20 mouse cellular contexts compared by ENCODE assay signal in genomic region chr12:36140401-36140800, GRCm38 (mm10). TPM values are rescaled to one million over a fixed set of nuclear protein-coding genes. Genes with fewer than 3 reads are reported as not detected.
DNase-seq lines count a peak whose midpoint lies in the region; ATAC-seq and TF ChIP-seq lines count a peak whose summit lies in the region.
"Had no signal": no experiment of that assay in that cellular context is flagged by ENCODE, and none has a peak within 500 bp of the region (broad histone marks: within the 10 kb centered on the region; RNA-seq: fewer than 3 reads in every experiment).

No protein-coding gene starts in this region.

- H3K9me3 ChIP-seq in stomach, postnatal 0 days (ENCODE audit: control insufficient read depth, low read length) = no peaks in the 10 kb centered on the region
- H3K9me3 ChIP-seq: embryonic facial prominence, embryonic 13.5 days; heart, embryonic 10.5 days; hindbrain, embryonic 12.5 days; limb, embryonic 12.5 days; megakaryocyte, embryonic 14.5 days; neural tube, embryonic 12.5 days had no signal

- TF ChIP-seq CTCF in stomach, postnatal 0 days (IDR thresholded peaks at IDR 0.05; ENCODE audit: low read depth) = no peak

- H3K27me3 ChIP-seq in stomach, postnatal 0 days (ENCODE audit: control insufficient read depth, insufficient read depth, low read length) = no peaks in the 10 kb centered on the region
- H3K27me3 ChIP-seq: embryonic facial prominence, embryonic 13.5 days; hindbrain, embryonic 12.5 days; limb, embryonic 12.5 days; megakaryocyte, embryonic 14.5 days; neural tube, embryonic 12.5 days had no signal

- WGBS in stomach, postnatal 0 days = 74% methylated on average over 6 of the region's 6 CpGs

- TF ChIP-seq EP300 in stomach, postnatal 0 days (optimal IDR thresholded peaks at IDR 0.05) = no peak

- H3K36me3 ChIP-seq in stomach, postnatal 0 days (ENCODE audit: control insufficient read depth, insufficient read depth, low read length) = 0 out of 2 replicates have a peak, but pooled peaks cover 2% of the 10 kb centered on the region

- no peak overlapping the region for H3K9ac ChIP-seq in stomach, postnatal 0 days (ENCODE audit: low read length)
- H3K9ac ChIP-seq: embryonic facial prominence, embryonic 13.5 days; hindbrain, embryonic 12.5 days; limb, embryonic 12.5 days; liver, embryonic 14.5 days; neural tube, embryonic 12.5 days had no signal

- ATAC-seq in stomach, postnatal 0 days (ENCODE audit: low FRiP score, low TSS enrichment) = no peak
- ATAC-seq: intestine, embryonic 16.5 days had no signal

- intact Hi-C loops in left cerebral cortex, postnatal 10 days (cut with DNase I) = no loop called here

- H3K4me2 ChIP-seq in stomach, postnatal 0 days (replicated peaks; ENCODE audit: low read depth) = no peak overlapping the region
- H3K4me2 ChIP-seq: embryonic facial prominence, embryonic 13.5 days; hindbrain, embryonic 12.5 days; limb, embryonic 12.5 days; neural tube, embryonic 12.5 days had no signal

- DNase-seq in gastrocnemius, postnatal 10 days = peak; percentile 6
- no peak for DNase-seq in gastrocnemius, adult 8-10 months (ENCODE audit: low spot score in 2 of 2)
- peak; percentile 23 to 47 for DNase-seq in left cerebral cortex, postnatal 10 days (ENCODE audit: extremely low spot score in 1 of 2, low spot score in 2 of 2)
- no peak for DNase-seq in left cerebral cortex, adult 9 months (ENCODE audit: low spot score in 2 of 2)
- DNase-seq in NIH3T3 (ENCODE audit: low read depth) = peak; percentile 41
- DNase-seq in adipocyte (ENCODE audit: low spot score) = peak; percentile 58
- no peak for DNase-seq in thymus, postnatal 36 days
- DNase-seq in stomach, postnatal 0 days (ENCODE audit: low spot score) = no peak
- DNase-seq: gastrocnemius, postnatal 25 days; kidney, postnatal 14 days; spleen, adult 18-20 months; thymus, postnatal 25 days had no signal

- no peaks in the 10 kb centered on the region for H3K4me1 ChIP-seq in stomach, postnatal 0 days (replicated peaks; ENCODE audit: control insufficient read depth, insufficient read depth)
- H3K4me1 ChIP-seq: embryonic facial prominence, embryonic 13.5 days; hindbrain, embryonic 12.5 days; neural tube, embryonic 12.5 days had no signal

- H3K4me3 ChIP-seq in stomach, postnatal 0 days (ENCODE audit: low read depth, low read length) = no peak overlapping the region
- H3K4me3 ChIP-seq: embryonic facial prominence, embryonic 13.5 days; heart, embryonic 10.5 days; hindbrain, embryonic 12.5 days; limb, embryonic 12.5 days; megakaryocyte, embryonic 14.5 days; neural tube, embryonic 12.5 days had no signal

- H3K27ac ChIP-seq in stomach, postnatal 0 days (replicated peaks) = no peak overlapping the region
- H3K27ac ChIP-seq: embryonic facial prominence, embryonic 13.5 days; heart, embryonic 10.5 days; hindbrain, embryonic 12.5 days; limb, embryonic 12.5 days; liver, embryonic 14.5 days; neural tube, embryonic 12.5 days had no signal

RNA-seq across cellular contexts. Expression of gene Ankmy2, which starts 16.5 kb away (rescaled TPM):
- 10 to 100 TPM; 13.0 to 16.5 TPM for total RNA-seq in gastrocnemius, postnatal 10 days (2021)
- total RNA-seq in gastrocnemius, adult 8-10 months (2022) = 1 to 10 TPM; 4.0 to 6.6 (median 5.7) TPM
- total RNA-seq in left cerebral cortex, postnatal 10 days (2021) = 10 to 100 TPM; 58.9 to 60.0 TPM
- 27.4 and 29.6 TPM in 2 replicates for polyA plus RNA-seq in stomach, postnatal 0 days (2015; fragmentation: Nextera tagmentation; extraction: Ambion mirVana)

RNA-seq across cellular contexts. Expression of gene Bzw2, which starts 17.5 kb away (rescaled TPM):
- 100 to 1,000 TPM; 149 to 155 TPM for total RNA-seq in gastrocnemius, postnatal 10 days (2021)
- 100 to 1,000 TPM in 3 of 4 experiments, 10 to 100 TPM in 1; 96.8 to 117 (median 106) TPM for total RNA-seq in gastrocnemius, adult 8-10 months (2022)
- total RNA-seq in left cerebral cortex, postnatal 10 days (2021) = 100 to 1,000 TPM; 110 to 118 TPM
- 117 and 122 TPM in 2 replicates for polyA plus RNA-seq in stomach, postnatal 0 days (2015; fragmentation: Nextera tagmentation; extraction: Ambion mirVana)

Comparison
In these comparisons a context has a peak if more than half of its experiments do, and no peak if none do; other contexts are left out.
1. DNase-seq: peak in gastrocnemius, postnatal 10 days (single experiment), left cerebral cortex, postnatal 10 days (2 of 2), NIH3T3 (single experiment) and adipocyte (single experiment); none in gastrocnemius, adult 8-10 months (0 of 2), left cerebral cortex, adult 9 months (0 of 2), thymus, postnatal 36 days (0 of 2) and stomach, postnatal 0 days (single experiment).